Mouse (Mus musculus) heart, adult 2 months (tissue): ENCODE data around the gene Bid. TPM values are rescaled to one million over a fixed set of nuclear protein-coding genes. Genes with fewer than 3 reads are reported as not detected.

Source experiments
- DNase-seq, 2 experiments: peaks; one replicate each; pipeline ENCODE4 v3.0.0; 2021
- H3K27ac ChIP-seq: fragments of 200-600 bp; 2 replicates; pipeline ENCODE4 v1.8.1; 2022
- H3K27me3 ChIP-seq: fragments of 200-500 bp; 2 replicates; pipeline ENCODE4 v1.6.1; 2012; ENCODE audit warnings: mild to moderate bottlenecking, low read length, inconsistent platforms, mixed read lengths; ENCODE audit not compliant: control insufficient read depth, insufficient read depth
- H3K36me3 ChIP-seq: fragments of 200-500 bp; 2 replicates; pipeline ENCODE4 v1.6.1; 2012; ENCODE audit warnings: low read length, inconsistent platforms; ENCODE audit not compliant: control insufficient read depth, insufficient read depth
- H3K4me1 ChIP-seq: fragments of 200-500 bp; 2 replicates; pipeline ENCODE4 v1.6.1; 2011; ENCODE audit warnings: low read length; ENCODE audit not compliant: control insufficient read depth, insufficient read depth
- H3K4me3 ChIP-seq: fragments of 200-600 bp; 2 replicates; pipeline ENCODE4 v1.8.1; 2022
- H3K79me2 ChIP-seq: fragments of 200-500 bp; replicated peaks from 2 replicates; pipeline ENCODE4 v1.6.1; 2012; ENCODE audit warnings: mild to moderate bottlenecking, inconsistent platforms, low read length, moderate library complexity, mixed read lengths; ENCODE audit not compliant: control insufficient read depth, insufficient read depth
- H3K9ac ChIP-seq: fragments of 200-500 bp; 2 replicates; pipeline ENCODE4 v1.6.1; 2012; ENCODE audit warnings: low read depth, mild to moderate bottlenecking, control low read depth, inconsistent platforms, low read length, mixed read lengths
- CTCF ChIP-seq: fragments of 200-600 bp; IDR thresholded peaks from 2 replicates; pipeline ENCODE4 v1.8.1; 2022; ENCODE audit warnings: antibody characterized with exemption, mild to moderate bottlenecking, moderate library complexity
- EP300 ChIP-seq: fragments of 200-500 bp; IDR thresholded peaks from 2 replicates; pipeline ENCODE4 v1.6.1; 2011; ENCODE audit warnings: low read depth, low read length, control low read depth; ENCODE audit not compliant: insufficient read depth
- POLR2A ChIP-seq: fragments of 200-500 bp; IDR thresholded peaks from 2 replicates; pipeline ENCODE4 v1.6.1; 2011; ENCODE audit warnings: mild to moderate bottlenecking, low read depth, low read length, control low read depth; ENCODE audit not compliant: insufficient read depth
- WGBS: fragments of 180-500 bp; shearing (Covaris S2); methylation state at CpG from one replicate; pipeline ENCODE4 v1.1.7; 2018; 5-methylcytosine and 5-hydroxymethylcytosine counted together
- intact Hi-C: fragments of 180-260 bp; cut with DNase I; formaldehyde crosslinking; loops from one replicate; pipeline ENCODE4 v1.15.1; 2025
- polyA plus RNA-seq: library from polyadenylated mRNA; depleted of rRNA; stranded (reverse); fragments of >200 nt; gene quantifications from 2 replicates; pipeline ENCODE4 v1.2.3, GENCODE M21; 2012
- total RNA-seq, 2 experiments: library from RNA; stranded (reverse); gene quantifications; 2 replicates each; pipeline ENCODE4 v1.2.3; 2021

Bid gene
- total and polyA plus RNA-seq, 3 experiments = 0.65 to 1.5 (median 1.1) TPM

DNA sequence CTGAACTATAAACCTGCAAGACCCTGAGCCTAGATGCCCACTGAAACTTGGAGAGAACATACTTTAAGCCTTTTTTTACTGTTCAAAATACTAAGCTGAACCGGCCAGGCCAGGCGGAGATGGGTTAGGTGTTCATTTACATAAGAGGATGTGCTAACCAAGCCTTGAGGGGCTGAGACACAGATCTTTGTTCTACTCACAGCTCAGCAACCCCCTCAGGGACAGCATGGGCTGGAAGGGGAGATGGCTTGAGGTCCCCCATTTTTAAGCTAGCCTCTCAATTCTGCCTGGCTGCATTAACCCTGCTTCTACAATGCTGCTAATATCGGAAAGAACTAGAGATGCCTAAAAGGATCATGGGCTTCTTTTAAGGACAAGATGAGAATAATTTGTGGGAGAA, 23.1 kb upstream of the Bid start:
- Histone ChIP-seq H3K79me2 (no peaks in the 10 kb centered on the region), H3K27ac (no peak overlapping the region), H3K27me3 (no peaks in the 10 kb centered on the region), H3K4me1 (no peaks in the 10 kb centered on the region), H3K36me3 (no peaks in the 10 kb centered on the region), H3K4me3 (no peak overlapping the region), H3K9ac (no peak overlapping the region)
- DNase-seq = no peak
- intact Hi-C loops = no loop called here
- 88% methylated on average over 3 of the region's 3 CpGs for WGBS
- TF ChIP-seq CTCF = no peak
- no peak for TF ChIP-seq EP300

DNA sequence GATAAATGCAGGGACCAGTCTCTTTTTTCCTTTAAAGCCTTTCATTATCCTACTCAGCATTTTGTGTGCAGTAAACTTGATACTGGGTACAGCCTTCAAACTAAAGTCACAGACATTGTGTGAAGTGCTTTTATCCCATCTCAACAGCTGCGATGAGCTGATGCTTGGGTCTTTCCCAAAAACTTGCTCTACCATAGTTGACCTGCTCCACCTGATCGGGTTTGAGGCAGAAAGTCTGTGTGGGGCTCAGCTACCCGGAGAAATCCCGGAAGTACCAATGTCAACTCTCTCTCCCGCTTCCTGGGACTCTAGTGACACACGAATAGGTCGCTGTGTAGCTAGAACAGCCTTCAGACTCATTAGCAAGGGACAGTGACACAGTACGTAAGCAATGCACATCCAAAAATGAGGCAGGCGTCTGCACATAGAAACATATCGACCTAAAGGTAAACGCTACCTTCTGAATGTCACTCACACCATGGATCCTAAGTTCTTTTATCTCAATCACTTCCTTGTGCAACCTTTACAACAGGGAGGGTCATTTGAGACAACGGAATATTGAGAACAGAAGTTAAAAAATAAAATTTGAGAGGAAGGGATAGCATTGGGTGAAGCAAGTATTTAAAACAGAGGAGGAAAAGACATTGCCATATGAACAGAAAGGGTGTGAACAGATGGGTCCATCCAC, 22.3 kb upstream of the Bid start:
- DNase-seq = no peak
- Histone ChIP-seq H3K4me1 (no peaks in the 10 kb centered on the region), H3K27ac (no peak overlapping the region), H3K27me3 (no peaks in the 10 kb centered on the region), H3K4me3 (no peak overlapping the region), H3K79me2 (no peaks in the 10 kb centered on the region), H3K36me3 (no peaks in the 10 kb centered on the region), H3K9ac (no peak overlapping the region)
- TF ChIP-seq POLR2A = no peak
- TF ChIP-seq EP300 = no peak
- TF ChIP-seq CTCF = no peak
- WGBS = 88% methylated on average over 12 of the region's 12 CpGs
- intact Hi-C loops = no loop called here

DNA sequence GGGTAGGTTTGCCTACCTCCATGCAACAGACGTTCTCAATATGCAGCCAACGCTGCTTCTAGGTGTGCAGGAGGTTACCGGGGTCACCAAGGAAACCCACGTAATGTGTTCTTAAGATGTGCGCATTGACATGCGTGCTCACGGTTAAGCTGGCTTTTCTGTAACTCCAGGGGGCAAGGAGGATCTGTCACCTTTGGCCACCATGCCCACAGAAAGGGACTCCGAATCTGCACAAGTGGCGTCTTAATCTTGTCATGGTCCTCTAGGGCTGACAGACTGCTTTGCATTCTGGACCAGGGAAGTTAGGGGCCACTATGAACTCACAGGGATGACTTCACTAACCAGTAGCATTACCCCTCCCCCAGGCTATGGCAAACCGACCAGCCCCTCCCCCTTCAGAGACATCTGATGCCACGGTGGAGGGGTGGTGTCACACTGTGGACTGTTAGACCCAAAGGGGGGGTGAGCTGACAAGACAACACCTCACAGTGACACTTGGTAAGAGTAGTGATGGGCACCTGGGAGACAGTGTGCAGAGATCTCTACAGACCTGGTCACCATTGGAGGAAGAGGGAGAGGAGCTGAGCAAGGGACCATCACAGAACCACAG, 21.5 kb upstream of the Bid start:
- Histone ChIP-seq H3K9ac (no peak overlapping the region), H3K36me3 (no peaks in the 10 kb centered on the region), H3K27ac (no peak overlapping the region), H3K4me3 (no peak overlapping the region), H3K27me3 (no peaks in the 10 kb centered on the region), H3K4me1 (no peaks in the 10 kb centered on the region), H3K79me2 (no peaks in the 10 kb centered on the region)
- intact Hi-C loops = no loop called here
- TF ChIP-seq POLR2A (no peak), EP300 (no peak), CTCF (no peak)
- WGBS = 81% methylated on average over 11 of the region's 11 CpGs
- DNase-seq = no peak

DNA sequence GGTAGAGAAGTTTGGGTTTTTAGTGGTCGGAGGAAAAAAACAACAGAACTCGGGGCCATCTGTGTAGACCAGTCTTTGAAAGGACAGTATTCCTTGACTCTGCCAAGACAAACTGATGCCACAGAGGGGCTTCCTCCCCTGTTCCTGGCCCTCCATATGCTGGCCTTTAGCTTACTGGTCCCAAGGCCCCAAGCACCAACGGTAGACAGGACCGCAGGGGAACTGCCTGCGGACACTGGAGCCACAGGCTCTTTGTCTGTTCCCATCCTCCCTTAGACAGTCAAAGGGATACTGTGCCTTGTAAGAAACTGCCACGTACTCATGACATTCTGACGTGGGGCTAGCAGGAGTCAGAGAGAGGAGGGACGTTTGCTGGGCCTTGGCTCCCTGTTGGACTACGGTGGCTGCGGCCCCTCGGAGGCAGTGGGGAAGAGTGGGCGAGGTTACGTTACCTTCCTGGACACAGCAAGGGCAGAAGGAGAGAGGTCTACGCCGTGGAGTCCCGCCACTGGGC, 20.5 kb upstream of the Bid start:
- Histone ChIP-seq H3K27me3 (no peaks in the 10 kb centered on the region), H3K4me1 (peaks cover 2% of the 10 kb centered on the region; the same call in 1 of the 2 replicates), H3K27ac (no peak overlapping the region), H3K4me3 (no peak overlapping the region), H3K36me3 (no peaks in the 10 kb centered on the region), H3K9ac (no peak overlapping the region), H3K79me2 (no peaks in the 10 kb centered on the region)
- WGBS = 80% methylated on average over 16 of the region's 16 CpGs
- intact Hi-C loops = no loop called here
- TF ChIP-seq CTCF (no peak), EP300 (no peak), POLR2A (no peak)
- no peak for DNase-seq

DNA sequence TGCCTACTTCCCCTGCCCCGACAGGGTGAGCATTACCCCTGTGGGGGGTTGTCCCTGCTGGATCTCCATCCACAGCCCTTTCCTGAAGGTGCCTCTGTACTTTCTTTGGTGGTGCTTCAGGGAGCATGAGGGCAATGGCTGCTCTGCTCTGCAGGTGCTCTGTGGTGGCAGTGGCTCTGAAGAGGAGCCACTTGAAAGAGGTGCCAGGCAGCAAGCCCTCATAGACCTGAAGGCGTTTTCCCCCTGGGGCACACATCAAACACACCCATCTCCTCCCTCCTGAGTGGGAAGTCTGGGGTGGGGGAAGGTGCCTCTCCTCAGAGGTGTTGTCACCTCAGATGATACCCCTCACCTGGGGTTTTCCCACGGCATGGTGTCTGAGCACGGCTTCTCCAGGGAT, 17.5 kb upstream of the Bid start:
- no peak for DNase-seq
- TF ChIP-seq POLR2A = no peak
- TF ChIP-seq EP300 = no peak
- no peak for TF ChIP-seq CTCF
- H3K4me3 ChIP-seq = no peak overlapping the region
- no peaks in the 10 kb centered on the region for H3K27me3 ChIP-seq
- WGBS = 73% methylated on average over 4 of the region's 4 CpGs
- peaks cover 2% of the 10 kb centered on the region; the same call in 1 of the 2 replicates for H3K4me1 ChIP-seq
- no peak overlapping the region for H3K27ac ChIP-seq
- H3K79me2 ChIP-seq = no peaks in the 10 kb centered on the region
- intact Hi-C loops = no loop called here
- no peak overlapping the region for H3K9ac ChIP-seq
- H3K36me3 ChIP-seq = no peaks in the 10 kb centered on the region

DNA sequence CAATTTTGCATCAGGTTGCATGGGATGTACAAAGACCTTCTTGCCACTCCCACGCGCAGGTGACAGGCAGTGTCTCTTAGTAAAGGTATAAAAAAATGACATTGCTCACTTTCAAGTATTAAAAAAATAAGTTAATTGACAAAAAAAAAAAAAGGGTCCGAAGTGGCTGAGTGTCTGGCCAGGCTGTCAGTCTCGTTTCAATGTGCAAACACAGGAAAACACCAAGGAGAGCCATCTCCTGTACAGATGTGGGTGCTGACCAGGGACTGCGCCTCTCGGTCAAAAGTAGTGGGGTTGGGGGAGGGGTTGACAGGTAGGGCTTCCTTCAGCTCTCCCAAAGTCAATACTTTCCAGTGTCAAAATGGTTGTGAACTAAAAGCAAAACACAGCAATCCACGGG, 17.0 kb upstream of the Bid start:
- TF ChIP-seq EP300 (no peak), CTCF (no peak), POLR2A (no peak)
- Histone ChIP-seq H3K27me3 (no peaks in the 10 kb centered on the region), H3K4me3 (no peak overlapping the region), H3K27ac (no peak overlapping the region), H3K79me2 (no peaks in the 10 kb centered on the region), H3K36me3 (no peaks in the 10 kb centered on the region), H3K9ac (no peak overlapping the region), H3K4me1 (peaks cover 2% of the 10 kb centered on the region; the same call in 1 of the 2 replicates)
- DNase-seq = no peak
- intact Hi-C loops = no loop called here
- WGBS = 88% methylated on average over 7 of the region's 7 CpGs
